Mouse (Mus musculus) myocyte (in vitro differentiated cells): ENCODE results near the gene Rps17.

ENCODE experiments used
- MYOD1 ChIP-seq, 3 experiments: IDR thresholded peaks; one replicate each; pipeline ENCODE4 v1.6.1; 2011; ENCODE audit warnings: control low read depth in 2 of 3, low read depth in 2 of 3, mild to moderate bottlenecking in 2 of 3, moderate library complexity in 1 of 3; ENCODE audit not compliant: insufficient read length in 2 of 3, control insufficient read depth in 1 of 3
- MYOG ChIP-seq, 3 experiments: IDR thresholded peaks; one replicate each; pipeline ENCODE4 v1.6.1; 2011; ENCODE audit warnings: control low read depth in 2 of 3, low read depth in 2 of 3, mild to moderate bottlenecking in 2 of 3; ENCODE audit not compliant: insufficient read length in 2 of 3, control insufficient read depth in 1 of 3, insufficient read depth in 1 of 3
- POLR2A ChIP-seq: IDR thresholded peaks from one replicate; pipeline ENCODE4 v1.6.1; 2011; ENCODE audit warnings: low read depth, mild to moderate bottlenecking, control low read depth, moderate library complexity; ENCODE audit not compliant: insufficient read length
- POLR2AphosphoS2 ChIP-seq: IDR thresholded peaks from one replicate; pipeline ENCODE4 v1.6.1; 2011; ENCODE audit warnings: low read depth, control low read depth; ENCODE audit not compliant: insufficient read length
- USF1 ChIP-seq: IDR thresholded peaks from one replicate; pipeline ENCODE4 v1.6.1; 2011; ENCODE audit warnings: low read depth, mild to moderate bottlenecking, control low read depth, moderate library complexity

- no peak for TF ChIP-seq MYOG (IDR thresholded peaks at IDR 0.05; ENCODE audit: control insufficient read depth in 1 of 3, insufficient read depth in 1 of 3, insufficient read length in 2 of 3, low read depth in 2 of 3)
- no peak for TF ChIP-seq POLR2A
- TF ChIP-seq USF1: no peak
- TF ChIP-seq POLR2AphosphoS2: no peak
- no peak for TF ChIP-seq MYOD1 (IDR thresholded peaks at IDR 0.05; ENCODE audit: control insufficient read depth in 1 of 3, insufficient read length in 2 of 3, low read depth in 2 of 3)
Measured at GRCm38 (mm10) chr7:81326043-81326442, 19.0 kb downstream of the Rps17 start.
